Mouse (Mus musculus) G1E (cell line): ENCODE results near the gene Akap6.

Experiments used
- CTCF ChIP-seq: IDR thresholded peaks from 2 replicates; pipeline ENCODE4 v1.5.1; 2012; ENCODE audit warnings: low read depth, low read length, inconsistent platforms, mixed read lengths
- GATA1 ChIP-seq: IDR thresholded peaks from 2 replicates; pipeline ENCODE4 v1.6.1; 2012; ENCODE audit warnings: borderline replicate concordance, low read length, inconsistent platforms, mixed read lengths
- POLR2AphosphoS5 ChIP-seq: IDR thresholded peaks from 2 replicates; pipeline ENCODE4 v1.6.1; 2012; ENCODE audit warnings: low read depth, low read length, inconsistent platforms; ENCODE audit not compliant: insufficient replicate concordance

GRCm38 (mm10) chr12:53042739-53043138 is 343.6 kb downstream of the Akap6 start:
- no peak for TF ChIP-seq CTCF
- no peak for TF ChIP-seq GATA1
- TF ChIP-seq POLR2AphosphoS5, result no peak
